Mouse (Mus musculus): ENCODE results near the gene 4930442H23Rik. TPM values are rescaled to one million over a fixed set of nuclear protein-coding genes. Genes with fewer than 3 reads are reported as not detected.

Gene 4930442H23Rik
- total and polyA plus RNA-seq, 2 experiments from 2014 or later, result 0.26 TPM; not detected in 1

GRCm38 (mm10) chr10:81154736-81155135 is 28.9 kb downstream of the 4930442H23Rik start:
- no peak overlapping the region for H3K27ac ChIP-seq
- no peak overlapping the region for H3K4me2 ChIP-seq (ENCODE audit: low read depth, low read length)
- DNase-seq (ENCODE audit: low spot score) (no peak), ATAC-seq (no peak)
- H3K27me3 ChIP-seq (ENCODE audit: insufficient read depth, low read length), result no peaks in the 10 kb centered on the region
- H3K4me1 ChIP-seq (ENCODE audit: insufficient read depth, low read length), result no peaks in the 10 kb centered on the region
- no peak overlapping the region for H3K4me3 ChIP-seq (ENCODE audit: low read length)
- H3K9me3 ChIP-seq (ENCODE audit: low read length), result no peaks in the 10 kb centered on the region
- H3K36me3 ChIP-seq (ENCODE audit: insufficient read depth, low read length), result peaks cover 57% of the 10 kb centered on the region
- 77% methylated on average over 6 of the region's 6 CpGs for WGBS
- no peak for TF ChIP-seq CTCF (IDR thresholded peaks at IDR 0.05; ENCODE audit: low read depth)
- no peak overlapping the region for H3K9ac ChIP-seq (replicated peaks; ENCODE audit: low read length)

DNA sequence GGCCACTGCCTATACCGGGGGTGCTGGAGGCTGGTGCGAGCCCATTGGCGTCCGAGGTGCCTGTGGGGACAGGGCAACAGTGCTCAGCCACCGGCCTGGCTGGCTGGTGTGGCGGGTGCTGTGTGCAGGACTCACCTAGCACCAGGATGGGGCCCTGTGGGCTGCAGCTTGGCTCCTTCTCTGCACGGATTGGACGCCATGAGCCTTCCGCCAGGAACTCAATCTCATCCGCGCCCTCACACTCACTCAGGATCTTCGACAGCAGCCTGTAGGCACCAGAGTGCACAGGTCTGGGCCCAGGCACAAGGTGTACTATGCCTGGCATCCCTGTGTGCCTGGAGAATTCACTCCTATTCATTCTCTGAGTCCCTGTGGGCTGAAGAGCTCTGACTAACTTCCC is 29.3 kb downstream of the 4930442H23Rik start:
- no peak for ATAC-seq
- no peak for DNase-seq (ENCODE audit: low spot score)
- Histone ChIP-seq H3K9ac (replicated peaks; ENCODE audit: low read length) (no peak overlapping the region), H3K27ac (no peak overlapping the region), H3K4me1 (ENCODE audit: insufficient read depth, low read length) (no peaks in the 10 kb centered on the region), H3K36me3 (ENCODE audit: insufficient read depth, low read length) (peaks cover 61% of the 10 kb centered on the region), H3K27me3 (ENCODE audit: insufficient read depth, low read length) (no peaks in the 10 kb centered on the region), H3K9me3 (ENCODE audit: low read length) (no peaks in the 10 kb centered on the region), H3K4me2 (ENCODE audit: low read depth, low read length) (no peak overlapping the region), H3K4me3 (ENCODE audit: low read length) (no peak overlapping the region)
- 96% methylated on average over 12 of the region's 12 CpGs for WGBS
- no peak for TF ChIP-seq CTCF (IDR thresholded peaks at IDR 0.05; ENCODE audit: low read depth)

DNA sequence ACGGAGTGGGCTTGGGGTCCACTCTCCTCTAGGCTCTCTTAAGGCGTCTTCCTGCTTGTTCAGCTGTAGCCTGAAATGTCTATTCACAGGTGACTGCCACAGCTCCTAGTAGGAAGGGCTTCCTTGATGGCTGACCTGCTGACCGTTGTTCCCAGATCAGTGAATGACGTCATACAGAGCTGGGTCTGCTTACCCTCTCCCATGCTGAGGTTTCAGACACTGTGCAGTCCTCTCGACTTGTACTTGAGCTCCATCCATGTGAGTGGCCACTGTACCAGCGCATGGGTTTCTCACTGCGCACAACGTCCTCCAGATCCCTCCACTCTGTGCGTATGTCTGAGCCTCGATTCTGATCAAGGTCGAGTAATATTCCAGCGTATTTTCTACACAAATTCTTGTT is 31.0 kb downstream of the 4930442H23Rik start:
- DNase-seq (ENCODE audit: low spot score) (no peak), ATAC-seq (no peak)
- Histone ChIP-seq H3K27ac (no peak overlapping the region), H3K9ac (replicated peaks; ENCODE audit: low read length) (no peak overlapping the region), H3K4me2 (ENCODE audit: low read depth, low read length) (no peak overlapping the region), H3K27me3 (ENCODE audit: insufficient read depth, low read length) (no peaks in the 10 kb centered on the region), H3K9me3 (ENCODE audit: low read length) (no peaks in the 10 kb centered on the region), H3K4me1 (ENCODE audit: insufficient read depth, low read length) (no peaks in the 10 kb centered on the region), H3K36me3 (ENCODE audit: insufficient read depth, low read length) (peaks cover 67% of the 10 kb centered on the region), H3K4me3 (ENCODE audit: low read length) (no peak overlapping the region)
- WGBS, result 77% methylated on average over 12 of the region's 12 CpGs
- TF ChIP-seq CTCF (IDR thresholded peaks at IDR 0.05; ENCODE audit: low read depth), result no peak

GRCm38 (mm10) chr10:81151261-81151660 is 32.4 kb downstream of the 4930442H23Rik start:
- Histone ChIP-seq H3K36me3 (ENCODE audit: insufficient read depth, low read length) (peaks cover 66% of the 10 kb centered on the region), H3K9me3 (ENCODE audit: low read length) (no peaks in the 10 kb centered on the region), H3K27ac (no peak overlapping the region), H3K27me3 (ENCODE audit: insufficient read depth, low read length) (no peaks in the 10 kb centered on the region), H3K9ac (replicated peaks; ENCODE audit: low read length) (no peak overlapping the region), H3K4me2 (ENCODE audit: low read depth, low read length) (no peak overlapping the region), H3K4me3 (ENCODE audit: low read length) (no peak overlapping the region), H3K4me1 (ENCODE audit: insufficient read depth, low read length) (no peaks in the 10 kb centered on the region)
- no peak for TF ChIP-seq CTCF (IDR thresholded peaks at IDR 0.05; ENCODE audit: low read depth)
- ATAC-seq, result no peak
- WGBS, result 72% methylated on average over 6 of the region's 6 CpGs
- DNase-seq (ENCODE audit: low spot score), result no peak

- H3K27ac ChIP-seq, result no peak overlapping the region
- H3K4me3 ChIP-seq (ENCODE audit: low read length), result no peak overlapping the region
- 89% methylated on average over 4 of the region's 4 CpGs for WGBS
- H3K36me3 ChIP-seq (ENCODE audit: insufficient read depth, low read length), result peaks cover 58% of the 10 kb centered on the region
- no peaks in the 10 kb centered on the region for H3K27me3 ChIP-seq (ENCODE audit: insufficient read depth, low read length)
- TF ChIP-seq CTCF (IDR thresholded peaks at IDR 0.05; ENCODE audit: low read depth), result no peak
- DNase-seq (ENCODE audit: low spot score) (no peak), ATAC-seq (no peak)
- H3K9ac ChIP-seq (replicated peaks; ENCODE audit: low read length), result no peak overlapping the region
- no peaks in the 10 kb centered on the region for H3K4me1 ChIP-seq (ENCODE audit: insufficient read depth, low read length)
- no peak overlapping the region for H3K4me2 ChIP-seq (ENCODE audit: low read depth, low read length)
- no peaks in the 10 kb centered on the region for H3K9me3 ChIP-seq (ENCODE audit: low read length)
Observed at GRCm38 (mm10) chr10:81146296-81146695, 37.4 kb downstream of the 4930442H23Rik start.

GRCm38 (mm10) chr10:81145778-81146177 is 37.9 kb downstream of the 4930442H23Rik start:
- no peak overlapping the region for H3K9ac ChIP-seq (replicated peaks; ENCODE audit: low read length)
- no peak overlapping the region for H3K4me2 ChIP-seq (ENCODE audit: low read depth, low read length)
- H3K36me3 ChIP-seq (ENCODE audit: insufficient read depth, low read length), result peaks cover 58% of the 10 kb centered on the region
- no peaks in the 10 kb centered on the region for H3K27me3 ChIP-seq (ENCODE audit: insufficient read depth, low read length)
- H3K27ac ChIP-seq, result no peak overlapping the region
- H3K9me3 ChIP-seq (ENCODE audit: low read length), result no peaks in the 10 kb centered on the region
- 87% methylated on average over 7 of the region's 7 CpGs for WGBS
- DNase-seq (ENCODE audit: low spot score) (no peak), ATAC-seq (no peak)
- no peak overlapping the region for H3K4me3 ChIP-seq (ENCODE audit: low read length)
- no peak for TF ChIP-seq CTCF (IDR thresholded peaks at IDR 0.05; ENCODE audit: low read depth)
- peaks cover under 1% of the 10 kb centered on the region; the same call in 1 of the 2 replicates for H3K4me1 ChIP-seq (ENCODE audit: insufficient read depth, low read length)

GRCm38 (mm10) chr10:81145307-81145706 is 38.3 kb downstream of the 4930442H23Rik start:
- Histone ChIP-seq H3K4me2 (ENCODE audit: low read depth, low read length) (no peak overlapping the region), H3K4me3 (ENCODE audit: low read length) (no peak overlapping the region), H3K27ac (no peak overlapping the region), H3K27me3 (ENCODE audit: insufficient read depth, low read length) (no peaks in the 10 kb centered on the region), H3K9me3 (ENCODE audit: low read length) (no peaks in the 10 kb centered on the region), H3K36me3 (ENCODE audit: insufficient read depth, low read length) (peaks cover 58% of the 10 kb centered on the region), H3K9ac (replicated peaks; ENCODE audit: low read length) (no peak overlapping the region), H3K4me1 (ENCODE audit: insufficient read depth, low read length) (peaks cover 5% of the 10 kb centered on the region)
- no peak for TF ChIP-seq CTCF (IDR thresholded peaks at IDR 0.05; ENCODE audit: low read depth)
- WGBS, result 96% methylated on average over 6 of the region's 6 CpGs
- DNase-seq (ENCODE audit: low spot score) (no peak), ATAC-seq (no peak)
